Mouse (Mus musculus) gastrocnemius, adult 8-10 months (tissue): ENCODE measurements around the gene Pdpk1. TPM values are rescaled to one million over a fixed set of nuclear protein-coding genes. Genes with fewer than 3 reads are reported as not detected.
A peak's percentile ranks its signal among the peaks of the same experiment; 100 is the strongest.
"Not testable (repeated sequence)": the region's sequence is repeated elsewhere in the genome, so short reads cannot be mapped to it uniquely, and the experiment has no call there.

ENCODE experiments used
- DNase-seq, 2 experiments: peaks; one replicate each; pipeline ENCODE4 v3.0.0; 2022; ENCODE audit warnings: low spot score in 2 of 2
- total RNA-seq, 4 experiments: library from RNA; stranded (reverse); gene quantifications; 2 replicates each; pipeline ENCODE4 v1.2.4; 2022

Pdpk1 gene
- total RNA-seq, 4 experiments from 2014 or later, result 36.6 to 43.2 (median 39.8) TPM

DNA sequence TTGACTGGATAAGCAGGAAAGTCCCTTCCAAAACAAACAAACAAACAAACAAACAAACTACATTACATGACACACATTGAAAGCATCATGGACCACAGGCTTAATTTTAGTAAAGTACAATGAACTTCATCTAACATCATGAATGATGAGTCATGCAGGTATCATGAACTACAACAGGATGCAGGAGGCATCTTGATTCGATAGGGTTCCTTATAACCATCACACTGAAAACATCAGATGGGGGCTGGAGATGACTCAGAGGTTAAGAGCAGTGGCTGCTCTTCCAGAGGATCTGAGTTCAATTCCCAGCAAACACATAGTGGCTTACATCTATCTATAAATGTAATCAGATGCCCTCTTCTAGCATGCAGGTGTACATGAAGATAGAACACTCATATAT is 23.1 kb downstream of the Pdpk1 start:
- DNase-seq, result no peak

DNA sequence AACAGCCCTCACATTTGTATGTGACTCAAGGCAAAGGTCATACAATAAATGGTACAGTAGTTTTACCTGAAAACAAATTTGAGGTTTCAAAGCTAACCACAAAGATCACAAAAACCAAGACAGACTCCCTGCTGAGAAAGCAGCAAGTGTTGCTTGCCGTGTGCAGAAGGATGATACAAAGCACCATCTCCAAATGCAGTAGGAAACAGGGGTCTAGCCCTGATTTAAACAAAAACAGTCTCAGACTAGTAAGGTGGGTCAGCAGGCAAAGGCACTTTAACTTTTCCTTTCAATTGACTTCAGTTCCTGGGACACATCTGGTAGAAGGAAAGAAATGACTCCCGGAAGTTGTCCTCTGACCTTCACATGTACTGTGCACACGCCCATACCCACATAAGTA is 23.9 kb downstream of the Pdpk1 start:
- DNase-seq, result no peak

DNA sequence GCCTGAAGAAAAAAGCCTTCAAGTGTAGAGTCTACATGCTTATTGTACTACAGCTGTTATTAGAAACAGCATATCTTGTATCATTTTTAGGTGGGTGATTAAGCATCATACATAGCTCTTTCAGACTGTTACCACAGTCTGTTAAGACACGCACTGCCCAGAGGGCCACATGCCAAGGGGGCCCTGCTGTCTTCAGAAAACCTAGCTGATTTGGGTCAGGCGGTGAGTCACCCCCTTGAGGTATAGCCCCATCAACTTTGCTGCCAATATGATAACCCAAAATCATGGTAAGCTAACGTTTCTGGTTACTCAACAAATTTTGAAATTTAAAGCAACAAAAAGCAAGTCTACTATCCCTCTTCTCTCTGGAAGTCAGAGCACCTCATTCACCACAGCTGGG is 31.3 kb downstream of the Pdpk1 start:
- no peak for DNase-seq

DNA sequence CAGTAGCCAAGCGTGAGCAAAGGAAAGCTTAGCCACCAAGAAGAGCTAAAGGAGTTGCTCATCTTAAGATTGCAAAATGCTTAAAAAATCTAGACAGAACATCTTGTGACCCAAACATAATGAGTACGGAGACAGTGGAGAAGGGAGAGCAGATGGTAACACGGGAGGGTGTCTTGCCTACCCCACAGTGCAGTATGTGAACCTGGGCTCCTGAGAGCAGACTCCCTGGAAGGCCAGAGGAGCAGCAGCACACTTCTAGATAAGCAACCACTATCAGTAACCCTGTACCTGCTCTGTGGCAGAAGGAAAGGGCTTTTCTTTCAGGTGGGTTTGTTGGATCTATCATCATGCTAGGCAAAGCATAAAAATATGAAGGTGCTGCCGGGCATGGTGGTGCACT is 37.7 kb downstream of the Pdpk1 start:
- no peak for DNase-seq

DNA sequence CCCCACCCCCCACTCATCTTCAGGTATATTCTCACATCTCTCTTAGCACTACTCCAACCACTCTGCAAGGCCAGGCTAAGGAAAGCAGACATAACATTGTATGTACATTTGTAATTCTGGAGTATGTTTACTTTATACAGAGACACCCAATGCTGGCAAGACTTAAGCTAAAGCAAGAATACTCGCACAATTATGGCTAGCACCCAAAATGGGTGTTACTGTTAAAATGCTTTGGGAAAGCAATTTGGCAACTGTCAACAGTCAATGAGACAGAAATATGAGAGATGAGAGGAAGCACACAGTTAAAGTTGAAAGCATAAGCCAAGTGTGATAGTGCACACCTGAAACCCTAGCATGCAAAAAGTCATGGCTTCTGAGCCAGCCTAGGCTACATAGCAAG is 39.5 kb downstream of the Pdpk1 start:
- DNase-seq, result no peak

DNA sequence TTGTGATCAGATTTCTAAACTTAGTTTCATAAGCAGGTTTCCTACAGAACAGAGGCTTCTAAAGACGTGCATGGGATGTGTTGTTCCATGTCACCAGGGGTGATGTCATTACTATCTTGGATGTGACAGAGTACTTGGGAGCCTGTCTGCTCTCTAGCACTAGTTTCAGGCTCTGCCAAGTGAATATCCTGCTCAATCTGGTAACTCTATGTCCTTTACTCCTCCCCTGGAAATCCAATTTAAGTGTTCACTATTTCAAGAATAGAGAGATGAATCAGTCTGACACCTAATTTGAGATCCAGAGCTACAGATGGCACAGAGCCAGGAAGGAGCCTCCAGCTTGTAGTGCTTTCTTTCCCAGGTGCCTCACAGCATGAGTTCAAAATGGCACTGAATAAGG is 41.8 kb downstream of the Pdpk1 start:
- DNase-seq, result peak; percentile 24 to 26

DNA sequence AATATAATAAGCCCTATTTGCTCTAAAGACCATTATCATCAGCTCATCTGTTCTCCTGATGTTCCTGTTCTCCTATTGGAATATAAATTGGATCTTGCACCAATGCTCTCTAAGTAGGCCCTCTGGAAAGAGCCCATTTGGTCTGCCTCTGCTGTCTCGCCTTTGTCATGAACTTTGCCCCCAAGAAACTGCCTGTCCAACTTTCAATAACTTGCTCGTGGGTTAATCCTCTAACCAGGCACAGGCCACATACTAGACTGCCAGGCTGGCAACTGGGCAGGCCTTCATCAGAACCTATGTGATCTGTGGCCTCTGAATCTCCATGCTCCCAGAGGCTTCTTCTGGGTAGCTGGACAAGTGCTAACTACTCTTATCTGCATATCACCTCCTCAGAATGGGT is 45.6 kb downstream of the Pdpk1 start:
- DNase-seq, result no peak

DNA sequence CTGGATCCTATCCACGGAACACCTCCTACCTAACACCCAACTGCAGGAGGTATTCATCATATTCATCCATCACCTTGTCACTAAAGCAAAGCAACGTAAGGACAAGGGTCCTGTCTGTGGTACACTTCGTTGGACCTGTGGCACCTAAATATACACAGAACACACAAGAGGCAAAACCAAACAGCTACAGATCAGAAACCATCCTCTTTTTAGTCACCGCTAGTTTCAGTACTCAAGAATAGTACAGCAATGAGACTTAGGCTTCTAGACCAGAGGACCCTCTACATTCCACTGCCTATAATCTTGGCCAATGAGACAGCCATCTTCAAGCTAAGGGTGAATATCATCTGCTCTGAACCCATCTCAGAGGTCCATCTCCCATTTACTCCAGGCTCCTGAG is 52.4 kb downstream of the Pdpk1 start:
- no peak for DNase-seq

DNA sequence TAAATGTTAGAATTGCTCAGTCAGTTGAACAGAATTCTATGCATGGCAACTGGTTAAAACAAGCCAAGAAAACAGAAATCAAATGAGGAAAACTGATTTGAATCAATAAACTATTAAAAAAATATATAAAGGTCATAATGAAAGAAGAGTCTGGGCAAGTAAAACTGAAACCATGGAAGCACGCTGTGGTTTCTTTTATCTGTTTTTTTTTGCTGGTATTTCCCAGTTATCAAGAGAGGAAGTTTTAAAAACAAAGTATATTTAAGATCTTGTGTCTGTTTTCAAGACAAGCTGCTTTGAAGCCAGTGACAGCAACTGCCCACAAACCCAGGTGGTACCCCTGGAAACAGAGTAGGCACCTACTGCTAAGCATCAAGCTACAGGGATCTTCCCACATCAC is 60.1 kb downstream of the Pdpk1 start:
- DNase-seq, result no peak

DNA sequence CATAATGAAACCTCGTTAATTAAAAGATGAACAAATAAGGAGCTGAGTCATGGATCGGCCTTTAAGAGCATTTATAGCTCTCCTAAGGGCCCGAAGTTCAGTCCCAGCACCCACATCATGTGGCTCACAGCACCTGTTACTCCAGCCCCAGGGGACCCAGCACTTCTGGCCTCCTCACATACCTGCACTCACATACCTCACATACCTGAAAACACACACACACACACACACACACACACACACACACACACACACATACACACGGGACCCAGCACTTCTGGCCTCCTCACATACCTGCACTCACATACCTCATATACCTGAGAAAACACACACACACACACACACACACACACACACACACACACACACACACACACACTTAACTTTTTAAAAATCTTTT is 64.3 kb downstream of the Pdpk1 start:
- DNase-seq, result not testable (repeated sequence)

DNA sequence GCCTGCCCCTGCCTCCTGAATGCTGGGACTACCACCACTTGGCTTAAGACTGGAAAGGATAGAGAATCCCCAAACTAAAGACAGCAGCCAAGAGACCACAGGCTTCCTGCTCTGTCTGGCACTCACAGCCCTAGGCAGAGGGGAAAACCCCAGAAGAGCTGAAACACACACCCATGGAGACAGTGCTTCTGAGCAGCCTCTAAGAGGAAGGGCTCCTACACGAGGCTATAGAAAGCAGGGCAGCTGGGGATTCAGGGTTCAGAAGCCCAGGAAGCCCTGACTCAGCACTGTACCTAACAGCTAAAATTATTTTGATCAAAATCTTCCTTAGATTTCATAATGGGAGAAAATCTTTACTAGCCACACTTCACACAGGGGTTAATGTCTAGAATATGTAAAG is 66.1 kb downstream of the Pdpk1 start:
- DNase-seq, result no peak

DNA sequence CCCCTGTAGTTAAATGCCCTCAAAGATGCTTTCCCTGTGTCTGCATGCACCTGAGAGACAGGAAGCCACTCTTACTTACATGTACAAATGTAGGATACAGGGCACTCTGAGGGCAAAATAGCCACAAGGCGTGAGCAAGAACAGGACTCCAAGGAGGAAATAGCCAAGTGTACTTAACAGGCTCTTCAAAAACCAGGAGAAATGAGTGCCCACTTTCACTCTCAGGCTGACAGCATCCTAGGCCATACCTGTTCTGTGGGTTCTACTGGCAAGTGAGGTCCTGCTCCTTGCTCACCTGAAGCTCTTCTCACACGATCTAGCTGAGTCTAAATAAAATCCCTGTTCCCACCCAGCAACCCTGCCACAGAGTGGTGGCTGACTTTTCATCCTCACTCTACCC is 73.6 kb downstream of the Pdpk1 start:
- DNase-seq, result no peak

DNA sequence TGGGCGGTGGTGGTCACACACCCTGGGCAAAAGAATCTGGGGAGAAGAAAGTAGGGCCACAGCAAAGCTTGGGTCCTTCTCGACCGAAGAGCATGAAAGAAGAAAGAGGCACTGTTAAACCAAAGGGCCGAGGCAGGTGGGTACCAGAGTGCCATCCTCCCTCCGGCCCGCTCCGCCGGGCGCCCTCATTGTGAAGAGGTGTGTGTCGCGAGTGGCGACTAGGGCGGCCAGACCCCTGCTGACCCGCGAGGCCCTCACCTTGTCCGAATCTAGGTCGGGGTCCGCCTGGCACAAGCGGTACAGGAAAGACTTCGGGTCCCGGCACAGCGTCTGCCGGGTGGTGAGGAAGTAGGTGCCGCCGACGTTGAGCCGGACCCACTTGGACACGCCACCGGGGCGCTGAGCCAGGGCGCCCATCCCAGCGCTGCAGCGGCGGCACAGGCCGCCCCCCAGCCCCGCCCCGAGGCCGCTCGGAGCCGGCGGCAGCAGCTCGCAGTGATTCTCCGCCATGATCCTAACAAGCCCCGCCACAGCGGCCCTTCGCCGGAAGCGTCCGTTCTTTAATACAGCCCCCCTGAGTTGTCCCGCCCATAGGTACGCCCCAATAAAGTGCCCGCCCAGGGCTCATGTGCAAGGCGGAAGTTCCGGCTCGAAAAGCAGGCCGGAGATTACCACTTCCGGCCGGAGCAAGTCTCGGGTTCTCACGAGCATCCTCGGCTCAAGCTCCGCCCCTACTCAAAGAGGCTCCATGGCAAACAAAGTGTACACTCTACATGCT is 77.6 kb downstream of the Pdpk1 start, which contains the start of gene Kctd5:
Gene Kctd5 (minus strand): TSS at position 567 of the 778 bp plus-strand sequence.
- peak; percentile 89 to 93 for DNase-seq

DNA sequence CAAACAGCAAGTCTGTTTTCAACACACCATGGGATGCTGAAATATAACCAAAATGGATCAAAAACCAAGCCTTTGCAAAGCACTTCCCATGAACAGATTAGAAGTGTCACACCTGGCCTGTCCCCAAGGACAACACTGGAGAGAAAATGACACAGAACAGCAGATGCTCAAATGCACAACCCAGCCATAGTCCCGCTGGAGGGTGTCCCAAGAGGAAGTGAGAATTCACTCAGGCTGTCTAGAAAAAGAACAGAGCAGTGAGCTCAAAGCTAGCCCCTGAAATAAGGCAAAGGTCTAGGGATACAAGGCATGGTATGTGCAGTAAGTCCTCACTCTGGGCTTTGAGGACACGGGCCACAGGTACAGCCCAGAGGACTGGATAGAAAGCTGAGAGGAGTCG is 81.2 kb downstream of the Pdpk1 start:
- no peak for DNase-seq

DNA sequence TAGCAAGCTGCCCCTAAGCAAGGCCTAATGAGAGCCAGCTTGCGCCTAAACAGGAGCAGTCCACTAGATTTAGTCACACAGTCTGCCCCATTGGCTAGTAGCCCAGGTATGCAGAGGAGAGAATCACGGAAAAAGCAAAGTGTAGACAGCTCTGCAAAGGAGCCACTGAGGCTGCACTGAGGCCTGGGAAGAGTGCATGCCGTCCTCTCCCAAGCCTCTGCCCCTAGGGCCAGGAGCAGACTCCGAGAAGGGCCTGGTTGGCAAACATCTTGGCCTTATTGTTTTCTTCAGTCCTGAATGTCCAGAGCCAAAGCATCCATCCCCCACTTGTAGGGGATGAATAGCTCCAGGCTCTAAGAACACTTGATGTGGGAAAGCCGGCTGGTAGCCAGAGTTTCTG is 82.5 kb downstream of the Pdpk1 start:
- DNase-seq, result no peak

DNA sequence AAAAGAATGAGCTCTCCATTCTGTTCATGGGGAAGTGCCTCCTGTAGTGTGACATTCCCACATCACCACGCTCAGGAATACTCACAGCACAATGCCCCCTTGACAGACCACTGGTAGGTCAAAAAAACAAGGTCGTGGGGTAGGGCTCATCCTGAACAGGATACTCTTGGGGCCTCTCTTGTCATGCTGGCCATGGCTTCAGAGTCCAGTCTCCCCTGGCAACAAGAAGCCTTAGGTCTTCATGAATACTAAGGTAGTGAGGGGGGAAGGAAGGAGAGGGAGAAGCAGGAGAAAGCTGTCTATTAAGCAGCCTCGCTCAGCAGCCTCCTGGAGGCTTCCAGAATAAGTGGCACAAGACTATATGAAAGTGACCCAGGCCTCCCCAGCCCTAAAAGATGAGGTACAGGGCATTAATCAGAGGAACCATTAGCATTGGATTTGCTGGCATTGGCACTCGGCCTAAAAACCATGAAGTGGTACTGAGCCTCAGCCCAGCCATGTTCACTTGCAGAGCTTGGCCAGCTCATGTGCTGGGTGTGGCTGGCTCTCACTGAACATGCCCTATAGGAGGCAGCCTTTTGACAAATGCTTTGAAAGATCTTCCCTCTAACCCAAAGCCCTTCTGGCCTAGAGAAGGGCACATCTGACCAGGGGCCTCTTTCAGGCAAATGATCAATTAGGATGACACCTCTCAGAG is 88.1 kb downstream of the Pdpk1 start:
- no peak for DNase-seq

DNA sequence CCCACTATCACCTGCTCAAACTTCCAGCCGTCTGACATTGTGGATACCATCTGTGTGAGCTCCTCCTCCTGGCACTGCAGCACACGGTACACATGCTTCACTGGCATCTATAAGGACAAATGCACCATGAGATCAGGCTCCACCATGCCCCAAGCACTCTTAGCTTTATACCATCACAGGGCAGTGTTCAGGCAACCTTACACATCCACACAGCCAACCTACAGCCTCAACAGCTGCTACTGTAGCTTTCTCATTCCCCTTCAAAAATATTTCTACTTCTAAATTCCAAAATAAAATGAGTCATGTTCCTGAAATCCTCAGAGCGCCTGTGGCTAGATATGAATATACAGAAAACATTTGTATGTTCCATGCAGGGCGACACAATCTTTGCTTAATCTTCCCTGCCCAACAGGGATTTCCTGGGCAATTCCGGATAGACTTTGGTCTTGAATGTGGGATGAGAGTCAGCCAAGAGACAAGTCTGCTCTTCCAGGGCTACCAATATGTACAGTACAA is 92.9 kb downstream of the Pdpk1 start:
- DNase-seq, result no peak

DNA sequence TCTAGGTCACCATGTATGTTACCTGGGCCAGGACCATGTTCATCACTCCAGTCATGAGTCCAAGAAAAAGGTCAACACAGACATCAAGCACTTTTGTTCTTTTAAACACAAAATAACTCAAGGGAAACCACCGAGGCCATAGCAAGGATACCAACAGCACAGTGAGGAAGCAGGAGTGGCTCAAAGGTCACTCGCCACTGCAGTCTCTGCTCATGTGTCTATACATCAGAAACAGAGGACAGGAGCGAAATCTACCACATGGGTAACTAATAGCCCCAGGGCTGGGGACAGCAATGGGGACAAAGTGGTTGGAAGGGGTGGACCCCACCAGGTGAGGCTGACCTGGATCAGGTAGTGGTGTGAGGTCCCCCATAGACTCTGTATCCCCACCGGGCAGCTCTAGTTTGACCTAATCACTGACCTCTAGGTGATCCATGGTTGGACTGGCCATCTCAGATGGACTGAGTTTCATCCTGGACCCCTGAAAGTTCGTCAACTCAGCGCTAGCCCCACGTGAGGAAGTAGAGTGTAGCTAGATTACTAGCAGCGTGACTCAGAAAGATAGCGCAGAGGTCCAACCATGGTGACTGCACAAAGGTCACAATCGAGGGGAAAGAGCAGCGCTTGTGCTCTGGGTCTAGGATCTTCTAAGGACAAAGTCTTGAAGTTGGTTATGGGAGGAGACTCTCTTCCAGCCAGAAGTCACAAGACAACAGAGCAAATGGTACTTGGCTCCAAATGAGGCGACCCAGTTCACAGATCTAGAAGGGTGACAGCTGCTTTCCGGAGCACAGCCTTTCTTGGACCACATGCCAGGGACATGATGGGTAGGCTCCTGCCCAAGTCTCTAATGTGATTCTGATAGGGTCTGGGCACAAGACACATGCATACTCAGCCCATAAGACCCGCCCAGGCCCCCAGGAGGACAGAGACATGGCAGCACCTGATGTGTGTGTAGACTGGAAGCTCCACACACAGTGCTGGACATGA is 93.8 kb downstream of the Pdpk1 start:
- no peak for DNase-seq

DNA sequence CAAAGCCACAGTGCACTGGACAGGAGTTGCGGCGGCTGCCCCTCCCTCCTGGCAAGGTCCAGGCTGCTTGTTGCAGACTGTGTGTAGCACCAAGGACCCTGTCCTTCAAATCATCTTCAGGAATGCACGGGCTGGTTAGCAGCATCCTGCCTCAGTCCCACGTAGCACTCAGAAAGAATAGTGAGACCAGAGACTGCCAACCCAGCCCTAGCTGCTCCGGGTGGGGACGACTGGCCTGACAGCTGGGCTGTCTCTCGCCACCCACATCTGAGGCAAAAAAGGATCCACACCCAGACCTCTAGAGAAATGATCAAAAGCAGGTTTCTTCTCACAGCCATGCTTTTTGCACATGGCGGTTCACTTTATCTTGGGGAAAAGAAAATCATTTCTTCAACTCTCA is 101.7 kb downstream of the Pdpk1 start:
- DNase-seq, result no peak

DNA sequence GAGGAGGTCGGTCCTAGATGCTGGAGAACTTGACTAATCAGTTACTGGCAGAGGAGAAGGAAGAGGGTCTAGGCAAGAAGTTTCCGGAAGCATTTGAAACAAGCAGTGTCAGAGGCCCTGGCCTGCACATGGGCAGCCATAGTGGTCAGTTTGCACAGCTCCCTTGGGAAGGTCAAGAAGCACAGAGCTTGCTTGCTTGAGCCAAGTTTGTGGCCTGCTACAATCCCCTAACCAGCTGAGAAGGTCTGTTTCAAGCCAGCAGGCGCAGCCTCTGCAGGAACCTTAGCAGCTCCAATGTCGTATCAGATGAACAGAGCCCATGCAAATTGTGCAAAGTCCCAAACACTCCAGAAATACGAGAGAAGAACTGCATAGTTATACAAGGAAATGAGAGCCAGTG is 102.7 kb downstream of the Pdpk1 start:
- no peak for DNase-seq

DNA sequence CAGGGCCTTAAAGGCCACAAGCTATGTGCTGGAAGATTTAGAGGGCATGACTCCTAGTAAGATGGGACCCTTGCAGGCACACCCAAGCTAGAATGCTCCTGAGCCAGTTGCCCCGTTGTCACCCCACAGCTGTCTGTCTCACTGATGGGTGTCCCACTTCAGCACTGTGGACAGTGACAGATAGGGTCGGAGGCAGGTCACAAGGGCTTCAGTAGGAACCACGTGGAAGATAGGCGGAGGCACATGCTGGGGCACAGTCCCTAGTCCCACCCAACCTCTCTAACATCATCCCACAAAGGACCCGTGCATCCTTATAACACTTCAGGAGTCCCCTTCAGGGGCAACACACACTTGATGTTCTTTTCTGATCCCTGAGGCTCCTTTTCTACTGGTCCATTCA is 104.7 kb downstream of the Pdpk1 start:
- no peak for DNase-seq

DNA sequence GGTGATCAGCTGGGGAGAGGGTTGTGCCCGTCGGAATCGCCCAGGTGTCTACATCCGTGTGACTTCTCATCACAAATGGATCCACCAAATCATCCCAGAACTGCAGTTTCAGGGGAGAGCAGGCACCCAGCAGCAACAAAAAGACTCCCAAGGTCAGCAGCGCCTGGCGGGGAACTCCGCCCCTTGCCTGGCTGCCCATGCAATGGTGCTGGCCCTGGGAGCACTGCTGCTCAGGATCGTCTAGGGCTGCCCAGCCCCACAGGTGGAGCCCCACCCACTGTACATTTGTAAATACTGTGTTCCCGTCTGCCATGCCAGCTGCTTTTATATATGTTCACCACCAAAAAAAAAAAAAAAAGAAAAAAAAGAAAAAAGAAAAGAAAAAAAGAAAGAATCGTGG is 105.1 kb downstream of the Pdpk1 start:
- no peak for DNase-seq
